Mouse (Mus musculus) embryonic facial prominence, embryonic 11.5 days (tissue): ENCODE data around the gene Krtap15. TPM values are rescaled to one million over a fixed set of nuclear protein-coding genes. Genes with fewer than 3 reads are reported as not detected.
A peak's percentile ranks its signal among the peaks of the same experiment; 100 is the strongest.

Experiments used
- ATAC-seq: fragments of 200-750 bp; cut with Nextera tagmentation; replicated peaks from 2 replicates; pipeline ENCODE4 v1.8.0; 2017; ENCODE audit warnings: low read depth; ENCODE audit not compliant: insufficient number of reproducible peaks, low FRiP score, low TSS enrichment
- DNase-seq: peaks from one replicate; pipeline ENCODE4 v3.0.0-alpha.2; 2015; ENCODE audit warnings: low spot score
- H3K27ac ChIP-seq: fragments of 300-500 bp; sonication (generic); replicated peaks from 2 replicates; pipeline ENCODE4 v1.5.1; 2014; ENCODE audit warnings: mild to moderate bottlenecking, low read depth, low read length, control low read depth
- H3K27me3 ChIP-seq: fragments of 300-500 bp; sonication (generic); 2 replicates; pipeline ENCODE4 v1.6.1; 2014; ENCODE audit warnings: mild to moderate bottlenecking, low read length, moderate library complexity, mixed read lengths; ENCODE audit not compliant: control insufficient read depth, insufficient read depth
- H3K36me3 ChIP-seq: fragments of 300-500 bp; sonication (generic); replicated peaks from 2 replicates; pipeline ENCODE4 v1.6.1; 2014; ENCODE audit warnings: low read depth, mild to moderate bottlenecking, low read length, moderate library complexity, mixed read lengths; ENCODE audit not compliant: control insufficient read depth, insufficient read depth
- H3K4me1 ChIP-seq: fragments of 300-500 bp; sonication (generic); 2 replicates; pipeline ENCODE4 v1.6.1; 2014; ENCODE audit warnings: low read length, mixed read lengths; ENCODE audit not compliant: control insufficient read depth, insufficient read depth
- H3K4me2 ChIP-seq: fragments of 300-500 bp; sonication (generic); 2 replicates; pipeline ENCODE4 v1.6.1; 2014; ENCODE audit warnings: low read depth, mild to moderate bottlenecking, control low read depth, low read length, moderate library complexity
- H3K4me3 ChIP-seq: fragments of 300-500 bp; sonication (generic); 2 replicates; pipeline ENCODE4 v1.5.1; 2014; ENCODE audit warnings: low read depth, low read length, control low read depth
- H3K9ac ChIP-seq: fragments of 300-500 bp; sonication (generic); replicated peaks from 2 replicates; pipeline ENCODE4 v1.6.1; 2014; ENCODE audit warnings: mild to moderate bottlenecking, control low read depth, low read length
- H3K9me3 ChIP-seq: fragments of 300-500 bp; sonication (generic); replicated peaks from 2 replicates; pipeline ENCODE4 v1.6.1; 2016; ENCODE audit warnings: mild to moderate bottlenecking, low read length, inconsistent platforms, mixed read lengths; ENCODE audit not compliant: control insufficient read depth
- WGBS: fragments of 180-500 bp; shearing (Covaris S2); extraction: QIAGEN DNeasy Blood & Tissue Kit; methylation state at CpG from one replicate; pipeline ENCODE4 v1.1.7; 2014; 5-methylcytosine and 5-hydroxymethylcytosine counted together
- polyA plus RNA-seq: library from polyadenylated mRNA; unstranded; fragments of >200 nt; fragmentation: Nextera tagmentation; extraction: Ambion mirVana; gene quantifications from 2 replicates; pipeline ENCODE4 v1.2.1, GENCODE M21; 2014

Krtap15 gene
- polyA plus RNA-seq, result not detected in 2 replicates

DNA sequence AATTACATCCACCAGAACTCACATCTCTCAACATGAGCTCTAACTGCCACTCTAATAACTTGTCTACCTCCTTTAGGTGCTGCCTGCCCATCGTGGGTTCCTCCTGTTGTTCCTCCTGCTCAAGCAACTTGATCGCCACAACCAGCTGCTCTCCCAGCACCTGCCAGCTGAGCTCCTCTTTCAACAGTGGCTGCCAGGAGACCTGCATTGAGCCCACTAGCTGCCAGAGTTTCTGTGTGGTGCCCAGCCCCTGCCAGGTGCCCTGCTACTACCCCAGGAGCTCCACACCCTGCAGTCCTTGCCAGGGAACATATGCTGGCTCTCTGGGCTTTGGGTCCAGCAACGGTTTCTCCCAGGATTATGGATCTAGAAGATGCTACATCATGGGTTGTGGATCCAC, at the start of gene Krtap15:
Gene Krtap15, plus strand, starts transcription at position 150 of the 400 bp plus-strand sequence.
- Histone ChIP-seq H3K9ac (no peak within 1 kb of the TSS), H3K27ac (no peak within 1 kb of the TSS), H3K27me3 (no peaks in the 10 kb centered on the region), H3K4me2 (no peak within 1 kb of the TSS), H3K4me1 (no peaks in the 10 kb centered on the region), H3K36me3 (no peaks in the 10 kb centered on the region), H3K4me3 (no peak within 1 kb of the TSS), H3K9me3 (no peaks in the 10 kb centered on the region)
- DNase-seq (no peak), ATAC-seq (no peak)
- WGBS, result 79% methylated on average over 3 of the region's 3 CpGs

DNA sequence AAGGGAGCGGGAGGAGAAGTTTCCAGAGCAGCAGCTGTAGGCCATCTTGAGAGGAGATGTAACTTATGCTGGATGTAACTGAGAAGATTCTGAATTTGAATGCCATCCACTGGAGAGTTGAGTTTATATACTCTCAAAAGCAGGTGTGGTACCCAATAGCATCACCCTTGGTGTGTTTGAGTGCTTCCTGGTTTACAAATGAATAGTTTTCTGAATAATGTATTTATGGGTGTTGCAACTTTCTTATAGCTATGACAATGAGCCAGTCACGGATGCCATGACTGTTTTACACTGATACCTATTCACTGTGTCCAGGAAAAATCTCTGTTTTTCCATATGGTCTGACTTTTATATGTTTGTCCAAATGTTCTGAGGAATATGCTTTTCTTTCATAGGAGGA, 45.9 kb upstream of the Krtap15 start, which contains the start of gene 2310057N15Rik:
Gene 2310057N15Rik, minus strand, starts transcription at position 101 of the 400 bp plus-strand sequence.
- Histone ChIP-seq H3K27me3 (no peaks in the 10 kb centered on the region), H3K9me3 (no peaks in the 10 kb centered on the region), H3K4me2 (no peak within 1 kb of the TSS), H3K4me3 (no peak within 1 kb of the TSS), H3K9ac (no peak within 1 kb of the TSS), H3K27ac (no peak within 1 kb of the TSS), H3K4me1 (no peaks in the 10 kb centered on the region), H3K36me3 (no peaks in the 10 kb centered on the region)
- 85% methylated on average over 2 of the region's 2 CpGs for WGBS
- ATAC-seq (no peak), DNase-seq (no peak)

DNA sequence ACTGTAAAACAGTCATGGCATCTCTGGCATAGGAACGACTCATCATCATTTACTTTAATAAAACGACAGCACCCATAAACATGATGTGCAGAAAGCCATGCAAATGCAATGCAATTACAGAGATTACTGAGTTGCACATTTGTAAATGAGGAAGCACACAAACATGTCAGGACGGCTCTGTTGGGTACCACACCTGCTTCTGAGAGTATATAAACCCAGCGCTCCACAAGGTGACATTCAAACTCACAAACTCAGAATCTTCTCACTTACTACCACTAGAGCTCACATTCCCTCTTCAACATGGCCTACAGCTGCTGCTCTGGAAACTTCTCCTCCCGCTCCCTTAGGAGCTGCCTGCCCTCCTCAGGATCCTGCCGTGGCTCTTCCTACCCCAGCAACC, 42.4 kb upstream of the Krtap15 start, which contains the start of gene Gm5965:
Gene Gm5965, plus strand, starts transcription at position 301 of the 400 bp plus-strand sequence.
- WGBS, result 83% methylated on average over 5 of the region's 6 CpGs

DNA sequence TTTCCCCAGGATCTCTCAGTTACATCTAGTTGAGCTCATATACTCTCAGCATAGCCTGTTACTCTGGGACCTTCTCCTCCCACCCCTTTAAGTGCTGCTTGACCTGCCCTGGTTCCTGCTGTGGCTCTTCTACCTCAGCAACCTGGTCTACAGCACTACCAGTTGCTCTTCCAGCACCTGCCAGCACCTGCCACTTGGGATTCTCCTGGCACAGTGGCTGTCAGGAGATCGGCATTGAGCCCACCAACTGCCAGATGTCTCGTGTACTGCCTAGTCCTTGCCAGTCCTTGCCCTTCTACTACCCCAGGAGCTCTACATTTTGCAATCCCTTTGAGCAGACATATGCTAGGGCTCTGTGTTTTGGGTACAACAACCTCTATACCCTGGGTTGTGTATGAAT, 33.2 kb upstream of the Krtap15 start:
- no peaks in the 10 kb centered on the region for H3K9me3 ChIP-seq
- WGBS, result 83% methylated on average over 2 of the region's 2 CpGs
- ATAC-seq (no peak), DNase-seq (no peak)
- no peaks in the 10 kb centered on the region for H3K4me1 ChIP-seq
- no peak overlapping the region for H3K9ac ChIP-seq
- no peaks in the 10 kb centered on the region for H3K27me3 ChIP-seq
- no peak overlapping the region for H3K4me3 ChIP-seq
- no peak overlapping the region for H3K27ac ChIP-seq
- H3K4me2 ChIP-seq, result no peak overlapping the region
- no peaks in the 10 kb centered on the region for H3K36me3 ChIP-seq

More for the DNA sequence above, 42.4 kb upstream of the Krtap15 start, which contains the start of gene Gm5965:
- DNase-seq (no peak), ATAC-seq (no peak)
- no peaks in the 10 kb centered on the region for H3K9me3 ChIP-seq
- no peak within 1 kb of the TSS for H3K4me2 ChIP-seq
- no peak within 1 kb of the TSS for H3K27ac ChIP-seq
- no peaks in the 10 kb centered on the region for H3K36me3 ChIP-seq
- H3K4me3 ChIP-seq, result no peak within 1 kb of the TSS
- H3K9ac ChIP-seq, result no peak within 1 kb of the TSS
- no peaks in the 10 kb centered on the region for H3K4me1 ChIP-seq
- no peaks in the 10 kb centered on the region for H3K27me3 ChIP-seq

DNA sequence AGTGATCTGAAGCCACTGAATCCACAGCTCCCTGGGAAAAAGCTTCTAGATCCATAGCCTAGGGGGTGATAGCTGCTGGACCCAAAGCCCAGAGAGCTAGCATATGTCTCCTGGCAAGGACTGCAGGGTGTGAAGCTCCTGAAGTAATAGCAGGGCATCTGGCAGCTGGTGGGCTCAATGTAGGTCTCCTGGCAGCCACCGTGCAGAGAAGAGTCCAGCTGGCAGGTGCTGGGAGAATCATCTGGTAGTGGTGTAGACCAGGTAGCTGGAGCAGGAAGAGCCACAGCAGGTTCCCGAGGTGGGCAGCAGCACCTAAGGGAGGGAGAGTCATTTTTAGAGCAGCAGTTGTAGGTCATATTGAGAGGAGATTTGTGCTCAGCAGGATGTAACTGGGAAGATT, 8.2 kb upstream of the Krtap15 start, which contains the start of gene Gm20741:
Gene Gm20741, minus strand, starts transcription at position 394 of the 400 bp plus-strand sequence.
- DNase-seq, result no peak
- H3K27me3 ChIP-seq, result no peaks in the 10 kb centered on the region
- WGBS, result 87% methylated on average over 2 of the region's 2 CpGs
- H3K27ac ChIP-seq, result no peak within 1 kb of the TSS
- H3K4me1 ChIP-seq, result no peaks in the 10 kb centered on the region
- H3K9ac ChIP-seq, result no peak within 1 kb of the TSS
- no peak within 1 kb of the TSS for H3K4me2 ChIP-seq
- no peaks in the 10 kb centered on the region for H3K9me3 ChIP-seq
- H3K36me3 ChIP-seq, result no peaks in the 10 kb centered on the region
- H3K4me3 ChIP-seq, result no peak within 1 kb of the TSS
- no peak for ATAC-seq

DNA sequence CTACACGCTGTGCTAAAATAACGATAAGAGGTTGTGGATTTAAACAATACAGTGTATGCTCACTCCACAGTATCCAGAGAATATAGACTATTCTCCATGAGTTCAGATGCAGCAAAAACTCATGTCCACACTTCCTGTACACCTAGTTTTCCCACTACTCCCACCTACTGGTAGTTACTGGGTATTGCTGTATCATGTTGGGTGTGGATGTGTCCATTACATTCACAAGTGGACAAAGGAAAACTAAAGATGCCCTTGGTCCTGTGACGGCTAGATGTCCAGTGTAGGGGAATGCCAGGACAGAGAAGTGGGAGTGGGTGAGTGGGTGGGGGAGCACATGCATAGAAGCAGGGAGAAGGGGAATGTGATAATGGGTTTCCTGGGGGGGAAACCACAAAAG, 3.7 kb downstream of the Krtap15 start:
- no peak for ATAC-seq
- H3K9ac ChIP-seq, result no peak overlapping the region

DNA sequence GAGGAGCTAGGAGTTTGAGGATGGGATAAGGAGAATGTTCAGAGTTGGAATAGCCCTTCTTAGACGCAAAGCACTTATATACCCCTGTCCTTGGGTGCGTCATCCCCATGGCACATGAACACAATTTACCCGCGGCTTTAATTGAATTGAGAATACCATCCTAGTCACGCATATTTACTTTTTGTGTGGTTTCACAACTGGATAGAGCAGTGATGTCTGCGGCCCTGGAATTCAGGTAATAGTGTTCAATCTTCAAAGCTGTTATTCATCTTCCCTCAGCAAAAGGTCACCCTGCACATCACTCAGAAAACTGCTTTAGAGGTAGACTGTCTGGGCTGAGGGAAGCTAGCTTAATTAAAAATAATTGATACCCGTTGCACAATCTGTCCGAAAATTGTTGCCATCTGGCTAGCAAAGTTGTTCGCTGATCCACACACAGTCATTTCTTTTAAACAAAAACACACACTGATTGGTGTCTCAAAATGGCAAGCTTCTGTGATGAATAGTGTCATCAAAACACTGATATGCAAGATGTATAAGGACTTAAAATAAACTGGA, 6.2 kb downstream of the Krtap15 start, which contains the start of gene Krtap14:
Gene Krtap14, minus strand, starts transcription at position 51 of the 558 bp plus-strand sequence.
- H3K9ac ChIP-seq, result no peak within 1 kb of the TSS
- WGBS, result 50% methylated on average over 9 of the region's 9 CpGs
- no peaks in the 10 kb centered on the region for H3K4me1 ChIP-seq
- no peak within 1 kb of the TSS for H3K27ac ChIP-seq
- no peaks in the 10 kb centered on the region for H3K9me3 ChIP-seq
- no peak within 1 kb of the TSS for H3K4me2 ChIP-seq
- H3K27me3 ChIP-seq, result no peaks in the 10 kb centered on the region
- no peaks in the 10 kb centered on the region for H3K36me3 ChIP-seq
- H3K4me3 ChIP-seq, result no peak within 1 kb of the TSS
- DNase-seq (peak; percentile 64), ATAC-seq (no peak)

More for the DNA sequence above, 3.7 kb downstream of the Krtap15 start:
- no peaks in the 10 kb centered on the region for H3K4me1 ChIP-seq
- WGBS, result 79% methylated on average over 3 of the region's 3 CpGs
- H3K4me2 ChIP-seq, result no peak overlapping the region
- no peaks in the 10 kb centered on the region for H3K27me3 ChIP-seq
- H3K4me3 ChIP-seq, result no peak overlapping the region
- H3K36me3 ChIP-seq, result no peaks in the 10 kb centered on the region
- no peaks in the 10 kb centered on the region for H3K9me3 ChIP-seq
- peak; percentile 43 for DNase-seq
- no peak overlapping the region for H3K27ac ChIP-seq

DNA sequence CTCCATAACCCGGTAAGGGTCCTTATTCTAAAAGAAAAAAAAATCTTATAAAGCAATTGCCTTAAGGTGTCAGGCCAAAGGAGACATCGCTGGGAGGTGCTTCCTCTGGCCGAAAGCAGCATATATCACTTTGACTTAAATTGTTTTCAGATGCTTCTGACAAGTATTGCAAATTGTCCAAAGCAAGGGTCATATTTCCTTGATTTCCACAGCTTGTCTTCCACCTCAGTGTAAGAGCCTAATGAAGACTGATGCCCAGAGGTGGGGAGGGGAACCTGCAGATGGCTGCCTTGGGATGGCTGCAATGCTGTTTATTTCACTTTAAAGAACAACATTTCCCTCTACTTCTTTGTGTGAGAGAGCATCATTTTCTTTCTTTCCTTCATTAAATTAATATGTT, 7.0 kb downstream of the Krtap15 start:
- H3K4me2 ChIP-seq, result no peak overlapping the region
- ATAC-seq, result no peak

More for the DNA sequence above, 7.0 kb downstream of the Krtap15 start:
- H3K27me3 ChIP-seq, result no peaks in the 10 kb centered on the region
- H3K9me3 ChIP-seq, result no peaks in the 10 kb centered on the region
- peak; percentile 20 for DNase-seq
- H3K4me1 ChIP-seq, result no peaks in the 10 kb centered on the region
- H3K4me3 ChIP-seq, result no peak overlapping the region
- no peaks in the 10 kb centered on the region for H3K36me3 ChIP-seq
- H3K9ac ChIP-seq, result no peak overlapping the region
- WGBS, result 30% methylated on average over 3 of the region's 3 CpGs
- H3K27ac ChIP-seq, result no peak overlapping the region
